Mouse (Mus musculus) forebrain, embryonic 16.5 days (tissue): Measurements from ENCODE around the gene Galnt3. TPM values are rescaled to one million over a fixed set of nuclear protein-coding genes. Genes with fewer than 3 reads are reported as not detected.

ENCODE experiments used
- ATAC-seq: fragments of 200-750 bp; cut with Nextera tagmentation; 2 replicates; pipeline ENCODE4 v1.8.0; 2017; ENCODE audit warnings: mild to moderate bottlenecking, moderate library complexity
- H3K27ac ChIP-seq: fragments of 300-500 bp; sonication (generic); 2 replicates; pipeline ENCODE4 v1.5.1; 2014; ENCODE audit warnings: low read length, control low read depth
- H3K27me3 ChIP-seq: fragments of 300-500 bp; sonication (generic); replicated peaks from 2 replicates; pipeline ENCODE4 v1.6.1; 2014; ENCODE audit warnings: low read length; ENCODE audit not compliant: control insufficient read depth, insufficient read depth
- H3K36me3 ChIP-seq: fragments of 300-500 bp; sonication (generic); 2 replicates; pipeline ENCODE4 v1.6.1; 2014; ENCODE audit not compliant: control insufficient read depth, insufficient read depth
- H3K4me1 ChIP-seq: fragments of 300-500 bp; sonication (generic); replicated peaks from 2 replicates; pipeline ENCODE4 v1.6.1; 2014; ENCODE audit warnings: low read length; ENCODE audit not compliant: control insufficient read depth, insufficient read depth
- H3K4me2 ChIP-seq: fragments of 300-500 bp; sonication (generic); 2 replicates; pipeline ENCODE4 v1.6.1; 2014; ENCODE audit warnings: mild to moderate bottlenecking, low read length, control low read depth
- H3K4me3 ChIP-seq: fragments of 300-500 bp; sonication (generic); replicated peaks from 2 replicates; pipeline ENCODE4 v1.5.1; 2014; ENCODE audit warnings: mild to moderate bottlenecking, low read length, control low read depth
- H3K9ac ChIP-seq: fragments of 300-500 bp; sonication (generic); replicated peaks from 2 replicates; pipeline ENCODE4 v1.6.1; 2014; ENCODE audit warnings: low read depth, low read length, control low read depth
- H3K9me3 ChIP-seq: fragments of 300-500 bp; sonication (generic); 2 replicates; pipeline ENCODE4 v1.6.1; 2016; ENCODE audit warnings: low read length; ENCODE audit not compliant: control insufficient read depth
- WGBS: fragments of 180-500 bp; shearing (Covaris S2); extraction: QIAGEN DNeasy Blood & Tissue Kit; methylation state at CpG from one replicate; pipeline ENCODE4 v1.1.7; 2014; 5-methylcytosine and 5-hydroxymethylcytosine counted together
- polyA plus RNA-seq: library from polyadenylated mRNA; unstranded; fragments of >200 nt; fragmentation: Nextera tagmentation; extraction: Ambion mirVana; gene quantifications from 2 replicates; pipeline ENCODE4 v1.2.1, GENCODE M21; 2015

Gene Galnt3
- polyA plus RNA-seq, 1 experiment from 2014 or later, result 0.60 TPM

- no peak for ATAC-seq
- H3K36me3 ChIP-seq, result no peaks in the 10 kb centered on the region
- no peak overlapping the region for H3K4me3 ChIP-seq
- H3K27ac ChIP-seq, result no peak overlapping the region
- H3K27me3 ChIP-seq, result no peaks in the 10 kb centered on the region
- H3K4me1 ChIP-seq, result 0 out of 2 replicates have a peak, but pooled peaks cover 2% of the 10 kb centered on the region
- H3K9ac ChIP-seq, result no peak overlapping the region
- WGBS, result 32% methylated on average over 5 of the region's 5 CpGs
- H3K9me3 ChIP-seq, result no peaks in the 10 kb centered on the region
- H3K4me2 ChIP-seq, result no peak overlapping the region
Measured at GRCm38 (mm10) chr2:66091296-66091695, 33.5 kb downstream of the Galnt3 start.

- H3K27ac ChIP-seq, result no peak overlapping the region
- WGBS, result 66% methylated on average over 4 of the region's 4 CpGs
- H3K27me3 ChIP-seq, result no peaks in the 10 kb centered on the region
- no peak overlapping the region for H3K4me3 ChIP-seq
- H3K4me2 ChIP-seq, result no peak overlapping the region
- no peaks in the 10 kb centered on the region for H3K4me1 ChIP-seq
- no peaks in the 10 kb centered on the region for H3K36me3 ChIP-seq
- no peaks in the 10 kb centered on the region for H3K9me3 ChIP-seq
- H3K9ac ChIP-seq, result no peak overlapping the region
- no peak for ATAC-seq
Measured at GRCm38 (mm10) chr2:66081876-66082275, 42.9 kb downstream of the Galnt3 start.

GRCm38 (mm10) chr2:66080731-66081130 lies 44.1 kb downstream of the Galnt3 start:
- ATAC-seq, result no peak
- H3K36me3 ChIP-seq, result no peaks in the 10 kb centered on the region
- no peak overlapping the region for H3K4me3 ChIP-seq
- H3K4me1 ChIP-seq, result no peaks in the 10 kb centered on the region
- no peak overlapping the region for H3K4me2 ChIP-seq
- 97% methylated on average over 2 of the region's 2 CpGs for WGBS
- no peak overlapping the region for H3K9ac ChIP-seq
- no peak overlapping the region for H3K27ac ChIP-seq
- H3K9me3 ChIP-seq, result no peaks in the 10 kb centered on the region
- no peaks in the 10 kb centered on the region for H3K27me3 ChIP-seq

GRCm38 (mm10) chr2:66069454-66069853 lies 55.3 kb downstream of the Galnt3 start:
- 0 out of 2 replicates have a peak, but pooled peaks have one; percentile 33 for ATAC-seq
- WGBS, result 16% methylated on average over 6 of the region's 6 CpGs
- no peaks in the 10 kb centered on the region for H3K9me3 ChIP-seq
- no peak overlapping the region for H3K4me2 ChIP-seq
- no peaks in the 10 kb centered on the region for H3K36me3 ChIP-seq
- H3K4me3 ChIP-seq, result no peak overlapping the region
- H3K27ac ChIP-seq, result no peak overlapping the region
- no peaks in the 10 kb centered on the region for H3K27me3 ChIP-seq
- no peaks in the 10 kb centered on the region for H3K4me1 ChIP-seq
- no peak overlapping the region for H3K9ac ChIP-seq

GRCm38 (mm10) chr2:66063291-66063690 lies 61.5 kb downstream of the Galnt3 start:
- no peak overlapping the region for H3K4me3 ChIP-seq
- no peak for ATAC-seq
- H3K4me1 ChIP-seq, result no peaks in the 10 kb centered on the region
- WGBS, result 92% methylated on average over 10 of the region's 10 CpGs
- H3K27ac ChIP-seq, result no peak overlapping the region
- H3K27me3 ChIP-seq, result no peaks in the 10 kb centered on the region
- no peaks in the 10 kb centered on the region for H3K9me3 ChIP-seq
- no peak overlapping the region for H3K9ac ChIP-seq
- H3K36me3 ChIP-seq, result no peaks in the 10 kb centered on the region
- no peak overlapping the region for H3K4me2 ChIP-seq

GRCm38 (mm10) chr2:66044405-66045089 lies 80.2 kb downstream of the Galnt3 start:
- Histone ChIP-seq H3K4me2 (no peak overlapping the region), H3K27me3 (no peaks in the 10 kb centered on the region), H3K9me3 (no peaks in the 10 kb centered on the region), H3K4me1 (peaks cover 15% of the 10 kb centered on the region), H3K36me3 (no peaks in the 10 kb centered on the region), H3K4me3 (no peak overlapping the region), H3K9ac (no peak overlapping the region), H3K27ac (peak overlapping the region; percentile 19)
- 80% methylated on average over 12 of the region's 12 CpGs for WGBS
- no peak for ATAC-seq

- Histone ChIP-seq H3K9ac (no peak overlapping the region), H3K9me3 (no peaks in the 10 kb centered on the region), H3K36me3 (no peaks in the 10 kb centered on the region), H3K4me1 (peaks cover 15% of the 10 kb centered on the region), H3K4me2 (no peak overlapping the region), H3K27ac (peak overlapping the region; percentile 39), H3K27me3 (no peaks in the 10 kb centered on the region), H3K4me3 (no peak overlapping the region)
- 32% methylated on average over 17 of the region's 17 CpGs for WGBS
- peak; percentile 79 for ATAC-seq
Measured at GRCm38 (mm10) chr2:66043441-66044404, 81.1 kb downstream of the Galnt3 start.

- WGBS, result 17% methylated on average over 9 of the region's 9 CpGs
- ATAC-seq, result peak; percentile 82
Measured at GRCm38 (mm10) chr2:66041917-66042419, 82.8 kb downstream of the Galnt3 start.

More at GRCm38 (mm10) chr2:66041917-66042419, 82.8 kb downstream of the Galnt3 start:
- peak overlapping the region; percentile 32; the same call in 1 of the 2 replicates for H3K9ac ChIP-seq
- 0 out of 2 replicates have a peak, but pooled peaks cover 3% of the 10 kb centered on the region for H3K27me3 ChIP-seq
- peaks cover 15% of the 10 kb centered on the region for H3K4me1 ChIP-seq
- H3K4me2 ChIP-seq, result peak overlapping the region; percentile 54
- H3K9me3 ChIP-seq, result no peaks in the 10 kb centered on the region
- peak overlapping the region; percentile 80 for H3K27ac ChIP-seq
- H3K36me3 ChIP-seq, result no peaks in the 10 kb centered on the region
- peak overlapping the region; percentile 34 for H3K4me3 ChIP-seq
